Mouse (Mus musculus): ENCODE results near the gene Med27.

GRCm38 (mm10) chr2:29542039-29542438 lies 195.4 kb downstream of the Med27 start:
- TF ChIP-seq TAL1 (IDR thresholded peaks at IDR 0.05; ENCODE audit: low read length) (no peak), GATA1 (IDR thresholded peaks at IDR 0.05; ENCODE audit: low read length) (no peak)

All from erythroblast, embryonic 14.5 days (primary cell).